22 mouse cellular contexts compared by ENCODE assay signal in the genomic region with DNA sequence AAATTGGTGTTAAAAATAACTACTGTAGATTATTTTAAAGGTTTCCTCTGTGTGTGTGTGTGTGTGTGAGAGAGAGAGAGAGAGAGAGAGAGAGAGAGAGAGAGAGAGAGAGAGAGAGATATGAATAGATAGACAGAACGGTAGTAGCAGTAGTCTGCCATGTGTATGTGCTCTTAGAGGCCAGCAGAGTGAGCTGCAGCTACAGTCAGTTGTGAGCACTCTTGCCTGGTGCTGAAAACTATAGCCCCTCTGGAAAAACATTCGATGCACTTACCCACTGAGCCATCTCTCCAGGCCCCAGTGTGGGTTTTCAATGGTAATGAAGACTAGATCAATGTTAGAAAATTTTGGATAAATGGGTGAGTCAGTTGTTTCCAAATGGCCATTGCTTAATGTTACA. TPM values are rescaled to one million over a fixed set of nuclear protein-coding genes. Genes with fewer than 3 reads are reported as not detected.
DNase-seq lines count a peak whose midpoint lies in the region; ATAC-seq and TF ChIP-seq lines count a peak whose summit lies in the region.
"Had no signal": no experiment of that assay in that cellular context is flagged by ENCODE, and none has a peak within 500 bp of the region (broad histone marks: within the 10 kb centered on the region; RNA-seq: fewer than 3 reads in every experiment).

No protein-coding gene starts in this region.

- 0 out of 2 replicates have a peak, but pooled peaks have one; percentile 33 for ATAC-seq in granulocyte monocyte progenitor cell, adult 5-6 weeks (replicated peaks; ENCODE audit: poor library complexity, severe bottlenecking)
- ATAC-seq: forebrain, embryonic 16.5 days; liver, embryonic 12.5 days had no signal

- peak; percentile 56 for TF ChIP-seq RAD21 in MEL (IDR thresholded peaks at IDR 0.05; ENCODE audit: low read depth, low read length)

- H3K36me3 ChIP-seq in MEL (ENCODE audit: control insufficient read depth in 1 of 2, insufficient read depth in 2 of 2, low read length in 2 of 2): no peaks in the 10 kb centered on the region
- H3K36me3 ChIP-seq: hindbrain, embryonic 13.5 days; limb, embryonic 10.5 days; liver, embryonic 12.5 days; neural tube, embryonic 12.5 days had no signal

- TF ChIP-seq EP300 in MEL (IDR thresholded peaks at IDR 0.05; ENCODE audit: low read depth in 1 of 2, low read length in 2 of 2): no peak

- no peak overlapping the region for H3K4me3 ChIP-seq in layer of hippocampus, adult 2 months
- H3K4me3 ChIP-seq in MEL (ENCODE audit: control insufficient read depth in 1 of 2, insufficient read depth in 1 of 2, low read depth in 2 of 2, low read length in 2 of 2): no peak overlapping the region
- H3K4me3 ChIP-seq: gastrocnemius, adult 2 months; hindbrain, embryonic 13.5 days; limb, embryonic 10.5 days; liver, embryonic 12.5 days; neural tube, embryonic 12.5 days had no signal

- no peak for TF ChIP-seq POLR2A in MEL (IDR thresholded peaks at IDR 0.05; ENCODE audit: control insufficient read depth in 1 of 2, insufficient read depth in 1 of 2, low read depth in 1 of 2, low read length in 2 of 2, poor library complexity in 1 of 2)

- DNase-seq in layer of hippocampus, adult 2 months (ENCODE audit: low spot score in 2 of 2): no peak
- no peak for DNase-seq in layer of hippocampus, postnatal 14 days (ENCODE audit: low spot score in 2 of 2)
- peak; percentile 67 for DNase-seq in 416B (ENCODE audit: low read depth)
- DNase-seq in MEL (ENCODE audit: low read depth, low spot score): peak; percentile 28
- DNase-seq in right cerebral cortex, adult 18-20 months: no peak
- DNase-seq in kidney, adult 8-10 months: no peak
- DNase-seq: cerebellum, postnatal 25 days; gastrocnemius, adult 2 months; heart, postnatal 10 days; kidney, adult 2 months; kidney, postnatal 4 days; thymus, postnatal 36 days had no signal

- no peaks in the 10 kb centered on the region for H3K9me3 ChIP-seq in MEL (replicated peaks; ENCODE audit: insufficient read depth, low read length)
- H3K9me3 ChIP-seq: hindbrain, embryonic 13.5 days; limb, embryonic 10.5 days; liver, embryonic 12.5 days; neural tube, embryonic 12.5 days had no signal

- no peaks in the 10 kb centered on the region; a peak in 2 of 4 replicates for H3K27me3 ChIP-seq in MEL (ENCODE audit: control insufficient read depth in 1 of 2, insufficient read depth in 2 of 2, low read length in 2 of 2)
- H3K27me3 ChIP-seq: hindbrain, embryonic 13.5 days; liver, embryonic 12.5 days; neural tube, embryonic 12.5 days had no signal

- H3K27ac ChIP-seq in layer of hippocampus, adult 2 months: no peak overlapping the region
- no peak overlapping the region for H3K27ac ChIP-seq in MEL (ENCODE audit: control insufficient read depth, low read depth, low read length)
- H3K27ac ChIP-seq: gastrocnemius, adult 2 months; hindbrain, embryonic 13.5 days; limb, embryonic 10.5 days; liver, embryonic 12.5 days; neural tube, embryonic 12.5 days had no signal

- no peaks in the 10 kb centered on the region for H3K79me2 ChIP-seq in MEL (ENCODE audit: control insufficient read depth, insufficient read depth, low read length, poor library complexity)

- H3K9ac ChIP-seq in MEL (ENCODE audit: control insufficient read depth, low read depth, low read length, poor library complexity, severe bottlenecking): no peak overlapping the region
- H3K9ac ChIP-seq: hindbrain, embryonic 13.5 days; liver, embryonic 12.5 days; neural tube, embryonic 12.5 days had no signal

- peak; percentile 60 for TF ChIP-seq CTCF in layer of hippocampus, adult 2 months (conservative IDR thresholded peaks at IDR 0.05)
- TF ChIP-seq CTCF in MEL (IDR thresholded peaks at IDR 0.05 in 2 of 3, conservative IDR thresholded peaks at IDR 0.05 in 1 of 3; ENCODE audit: control insufficient read depth in 1 of 3, insufficient read depth in 1 of 3, low read depth in 2 of 3, low read length in 3 of 3, poor library complexity in 1 of 3, severe bottlenecking in 1 of 3): peak in 2 of 3 experiments; percentile 44 to 59; a peak in 4 of 6 replicates

- no peaks in the 10 kb centered on the region for H3K4me1 ChIP-seq in MEL (ENCODE audit: control insufficient read depth in 1 of 2, insufficient read depth in 2 of 2, low read length in 2 of 2)
- H3K4me1 ChIP-seq: hindbrain, embryonic 13.5 days; limb, embryonic 10.5 days; liver, embryonic 12.5 days; neural tube, embryonic 12.5 days had no signal

TF ChIP-seq in MEL, 35 proteins besides CTCF, POLR2A, EP300 and RAD21:
- peak; percentile 53 for TF ChIP-seq ZC3H11A (IDR thresholded peaks at IDR 0.05; ENCODE audit: low read depth, low read length)
- no peak for TF ChIP-seq ZMIZ1 (IDR thresholded peaks at IDR 0.05; ENCODE audit: low read depth, low read length)
- TF ChIP-seq CHD1 (IDR thresholded peaks at IDR 0.05; ENCODE audit: low read depth, low read length): no peak
- TF ChIP-seq TCF12 (IDR thresholded peaks at IDR 0.05; ENCODE audit: low read depth, low read length): no peak
- TF ChIP-seq SMC3 (IDR thresholded peaks at IDR 0.05; ENCODE audit: low read depth, low read length): peak; percentile 77
- peak; percentile 80 for TF ChIP-seq JUND (IDR thresholded peaks at IDR 0.05; ENCODE audit: low read depth, low read length)
- no peak for TF ChIP-seq TBP (IDR thresholded peaks at IDR 0.05; ENCODE audit: low read depth, low read length)

RNA-seq across cellular contexts. Expression of a gene that starts 29.1 kb away (rescaled TPM):
- total RNA-seq in layer of hippocampus, adult 2 months (2021): not detected
- total RNA-seq in layer of hippocampus, postnatal 14 days (2021): not detected
- total RNA-seq in MEL (2012; rRNA removed): not detected in 2 replicates
- polyA plus RNA-seq in MEL (2012; ENCODE audit: insufficient read depth in 1 of 2, insufficient read length in 2 of 2, low read depth in 1 of 2, low replicate concordance in 2 of 2, missing spikeins in 1 of 2): not detected
- not detected in 2 replicates for total RNA-seq in granulocyte monocyte progenitor cell, adult 5-6 weeks (2014; fragmentation: Nextera tagmentation)
- 0.04 TPM in 1 of 2 replicates, not detected in the other for total RNA-seq in granulocyte monocyte progenitor cell, adult 5-6 weeks (2017)
- total RNA-seq: gastrocnemius, adult 2 months; heart, postnatal 10 days; layer of hippocampus, postnatal 25 days; monocyte, adult 5-6 weeks had no signal
- polyA plus RNA-seq: embryonic facial prominence, embryonic 11.5 days; forebrain, embryonic 16.5 days; limb, embryonic 10.5 days; liver, embryonic 12.5 days; lung, embryonic 16.5 days; neural tube, embryonic 12.5 days had no signal

RNA-seq across cellular contexts. Expression of a gene that starts 37.9 kb away (rescaled TPM):
- 10 to 100 TPM; 50.7 to 51.4 TPM for total RNA-seq in layer of hippocampus, adult 2 months (2021)
- total RNA-seq in layer of hippocampus, postnatal 14 days (2021): 10 to 100 TPM; 55.2 to 55.7 TPM
- total RNA-seq in MEL (2012; rRNA removed): 4.9 and 6.9 TPM in 2 replicates
- 10 to 100 TPM in 1 of 2 experiments, not detected in 1; 12.9 TPM for polyA plus RNA-seq in MEL (2012; ENCODE audit: insufficient read depth in 1 of 2, insufficient read length in 2 of 2, low read depth in 1 of 2, low replicate concordance in 2 of 2, missing spikeins in 1 of 2)
- 74.9 and 86.6 TPM in 2 replicates for total RNA-seq in granulocyte monocyte progenitor cell, adult 5-6 weeks (2014; fragmentation: Nextera tagmentation)
- 48.3 and 49.8 TPM in 2 replicates for total RNA-seq in granulocyte monocyte progenitor cell, adult 5-6 weeks (2017)

Comparison
In these comparisons a context has a peak if more than half of its experiments do, and no peak if none do; other contexts are left out.
1. DNase-seq: peak in 416B (single experiment) and MEL (single experiment); none in layer of hippocampus, adult 2 months (0 of 2), layer of hippocampus, postnatal 14 days (0 of 2), right cerebral cortex, adult 18-20 months (single experiment) and kidney, adult 8-10 months (0 of 2).